In genomic region chr8:84832034-84832717, GRCm38 (mm10) we compare ENCODE assay signal across 8 mouse cellular contexts. TPM values are rescaled to one million over a fixed set of nuclear protein-coding genes. Genes with fewer than 3 reads are reported as not detected.
DNase-seq lines count a peak whose midpoint lies in the region; ATAC-seq lines count a peak whose summit lies in the region.

No protein-coding gene starts in this region.

- 1% methylated on average over 59 of the region's 59 CpGs for WGBS in forebrain, embryonic 11.5 days
- WGBS in heart, embryonic 15.5 days = under 1% methylated on average over 59 of the region's 59 CpGs
- under 1% methylated on average over 59 of the region's 59 CpGs for WGBS in liver, embryonic 15.5 days (ENCODE audit: insufficient replicate concordance)
- 1% methylated on average over 58 of the region's 59 CpGs for WGBS in stomach, embryonic 15.5 days

- DNase-seq in CD8-positive naive resting alpha-beta T cell, adult 2 months (ENCODE audit: low read depth in 2 of 2, low spot score in 2 of 2) = peak; percentile 73 to 83
- peak; percentile 77 for DNase-seq in c-Kit-negative CD71-positive TER-119-positive erythroid progenitor cells, embryonic 14.5 days (ENCODE audit: low read depth, low spot score)
- DNase-seq in forebrain, embryonic 11.5 days (ENCODE audit: low spot score) = peak; percentile 91
- DNase-seq in kidney, postnatal 10 days = peak; percentile 89
- peak; percentile 90 for DNase-seq in neural tube, embryonic 10.5 days (ENCODE audit: extremely low spot score, low spot score)

- H3K9me3 ChIP-seq in forebrain, embryonic 11.5 days (ENCODE audit: control insufficient read depth, low read length) = no peaks in the 10 kb centered on the region
- no peaks in the 10 kb centered on the region for H3K9me3 ChIP-seq in heart, embryonic 15.5 days (replicated peaks)
- no peaks in the 10 kb centered on the region for H3K9me3 ChIP-seq in liver, embryonic 15.5 days (replicated peaks)
- H3K9me3 ChIP-seq in stomach, embryonic 15.5 days = no peaks in the 10 kb centered on the region

- peak overlapping the region; percentile 86 for H3K27ac ChIP-seq in forebrain, embryonic 11.5 days (ENCODE audit: low read depth, low read length)
- H3K27ac ChIP-seq in heart, embryonic 15.5 days = peak overlapping the region; percentile 93
- H3K27ac ChIP-seq in liver, embryonic 15.5 days (replicated peaks) = peak overlapping the region; percentile 95
- peak overlapping the region; percentile 96 for H3K27ac ChIP-seq in stomach, embryonic 15.5 days

- peak overlapping the region; percentile 61 for H3K4me2 ChIP-seq in forebrain, embryonic 11.5 days (ENCODE audit: low read depth, low read length, severe bottlenecking)
- peak overlapping the region; percentile 71 for H3K4me2 ChIP-seq in heart, embryonic 15.5 days
- peak overlapping the region; percentile 85 for H3K4me2 ChIP-seq in liver, embryonic 15.5 days
- peak overlapping the region; percentile 61 for H3K4me2 ChIP-seq in stomach, embryonic 15.5 days

- no peaks in the 10 kb centered on the region for H3K27me3 ChIP-seq in forebrain, embryonic 11.5 days (ENCODE audit: control insufficient read depth, insufficient read depth, low read length)
- H3K27me3 ChIP-seq in heart, embryonic 15.5 days = no peaks in the 10 kb centered on the region
- no peaks in the 10 kb centered on the region for H3K27me3 ChIP-seq in liver, embryonic 15.5 days
- H3K27me3 ChIP-seq in stomach, embryonic 15.5 days (replicated peaks) = no peaks in the 10 kb centered on the region

- peak overlapping the region; percentile 94 for H3K4me3 ChIP-seq in forebrain, embryonic 11.5 days (ENCODE audit: low read depth, low read length)
- H3K4me3 ChIP-seq in heart, embryonic 15.5 days = peak overlapping the region; percentile 91
- peak overlapping the region; percentile 92 for H3K4me3 ChIP-seq in liver, embryonic 15.5 days (replicated peaks)
- peak overlapping the region; percentile 99 for H3K4me3 ChIP-seq in stomach, embryonic 15.5 days (replicated peaks)

- H3K4me1 ChIP-seq in forebrain, embryonic 11.5 days (replicated peaks; ENCODE audit: control insufficient read depth, insufficient read depth, low read length) = peaks cover 2% of the 10 kb centered on the region; the same call in 1 of the 2 replicates
- peaks cover 37% of the 10 kb centered on the region for H3K4me1 ChIP-seq in heart, embryonic 15.5 days (replicated peaks)
- H3K4me1 ChIP-seq in liver, embryonic 15.5 days (replicated peaks) = peaks cover 65% of the 10 kb centered on the region
- peaks cover 16% of the 10 kb centered on the region for H3K4me1 ChIP-seq in stomach, embryonic 15.5 days

- H3K36me3 ChIP-seq in forebrain, embryonic 11.5 days (ENCODE audit: control insufficient read depth, insufficient read depth, low read length) = peaks cover 9% of the 10 kb centered on the region; the same call in 1 of the 2 replicates
- peaks cover 35% of the 10 kb centered on the region for H3K36me3 ChIP-seq in heart, embryonic 15.5 days
- peaks cover 39% of the 10 kb centered on the region for H3K36me3 ChIP-seq in liver, embryonic 15.5 days (replicated peaks)
- H3K36me3 ChIP-seq in stomach, embryonic 15.5 days = peaks cover 30% of the 10 kb centered on the region

- peak; percentile 80 for ATAC-seq in forebrain, embryonic 11.5 days (replicated peaks; ENCODE audit: low FRiP score)
- ATAC-seq in heart, embryonic 15.5 days (replicated peaks; ENCODE audit: insufficient number of reproducible peaks, insufficient read depth, low FRiP score, low read depth) = peak; percentile 59
- ATAC-seq in liver, embryonic 15.5 days (ENCODE audit: insufficient read depth) = peak; percentile 85
- ATAC-seq in stomach, embryonic 15.5 days (ENCODE audit: insufficient read depth, low FRiP score, low read depth) = peak; percentile 72

- H3K9ac ChIP-seq in forebrain, embryonic 11.5 days (ENCODE audit: low read length) = peak overlapping the region; percentile 99
- peak overlapping the region; percentile 92 for H3K9ac ChIP-seq in heart, embryonic 15.5 days
- H3K9ac ChIP-seq in liver, embryonic 15.5 days = peak overlapping the region; percentile 97
- peak overlapping the region; percentile 95 for H3K9ac ChIP-seq in stomach, embryonic 15.5 days

RNA-seq across cellular contexts. Expression of gene Gadd45gip1, which starts 0.9 kb away (rescaled TPM):
- 41.0 and 44.3 TPM in 2 replicates for polyA plus RNA-seq in forebrain, embryonic 11.5 days (2014; fragmentation: Nextera tagmentation; extraction: Ambion mirVana)
- 45.3 and 46.5 TPM in 2 replicates for polyA plus RNA-seq in heart, embryonic 15.5 days (2015; fragmentation: Nextera tagmentation; extraction: Ambion mirVana)
- polyA plus RNA-seq in liver, embryonic 15.5 days (2015; fragmentation: Nextera tagmentation; extraction: Ambion mirVana) = 42.4 and 44.9 TPM in 2 replicates
- 52.7 and 54.5 TPM in 2 replicates for polyA plus RNA-seq in stomach, embryonic 15.5 days (2015; fragmentation: Nextera tagmentation; extraction: Ambion mirVana)

RNA-seq across cellular contexts. Expression of gene Rad23a, which starts 8.3 kb away (rescaled TPM):
- 102 and 110 TPM in 2 replicates for polyA plus RNA-seq in forebrain, embryonic 11.5 days (2014; fragmentation: Nextera tagmentation; extraction: Ambion mirVana)
- polyA plus RNA-seq in heart, embryonic 15.5 days (2015; fragmentation: Nextera tagmentation; extraction: Ambion mirVana) = 107 and 123 TPM in 2 replicates
- 293 and 323 TPM in 2 replicates for polyA plus RNA-seq in liver, embryonic 15.5 days (2015; fragmentation: Nextera tagmentation; extraction: Ambion mirVana)
- polyA plus RNA-seq in stomach, embryonic 15.5 days (2015; fragmentation: Nextera tagmentation; extraction: Ambion mirVana) = 115 and 130 TPM in 2 replicates

RNA-seq across cellular contexts. Expression of gene Dand5, which starts 9.6 kb away (rescaled TPM):
- 5.5 and 6.4 TPM in 2 replicates for polyA plus RNA-seq in forebrain, embryonic 11.5 days (2014; fragmentation: Nextera tagmentation; extraction: Ambion mirVana)
- 5.8 and 6.4 TPM in 2 replicates for polyA plus RNA-seq in heart, embryonic 15.5 days (2015; fragmentation: Nextera tagmentation; extraction: Ambion mirVana)
- 2.9 and 3.4 TPM in 2 replicates for polyA plus RNA-seq in liver, embryonic 15.5 days (2015; fragmentation: Nextera tagmentation; extraction: Ambion mirVana)
- 6.3 and 6.9 TPM in 2 replicates for polyA plus RNA-seq in stomach, embryonic 15.5 days (2015; fragmentation: Nextera tagmentation; extraction: Ambion mirVana)

RNA-seq across cellular contexts. Expression of gene Calr, which starts 14.6 kb away (rescaled TPM):
- 722 and 731 TPM in 2 replicates for polyA plus RNA-seq in forebrain, embryonic 11.5 days (2014; fragmentation: Nextera tagmentation; extraction: Ambion mirVana)
- 525 and 658 TPM in 2 replicates for polyA plus RNA-seq in heart, embryonic 15.5 days (2015; fragmentation: Nextera tagmentation; extraction: Ambion mirVana)
- polyA plus RNA-seq in liver, embryonic 15.5 days (2015; fragmentation: Nextera tagmentation; extraction: Ambion mirVana) = 471 and 504 TPM in 2 replicates
- 938 and 1,051 TPM in 2 replicates for polyA plus RNA-seq in stomach, embryonic 15.5 days (2015; fragmentation: Nextera tagmentation; extraction: Ambion mirVana)

RNA-seq across cellular contexts. Expression of gene Farsa, which starts 24.6 kb away (rescaled TPM):
- polyA plus RNA-seq in forebrain, embryonic 11.5 days (2014; fragmentation: Nextera tagmentation; extraction: Ambion mirVana) = 112 and 120 TPM in 2 replicates
- 44.5 and 62.5 TPM in 2 replicates for polyA plus RNA-seq in heart, embryonic 15.5 days (2015; fragmentation: Nextera tagmentation; extraction: Ambion mirVana)
- 58.8 and 61.9 TPM in 2 replicates for polyA plus RNA-seq in liver, embryonic 15.5 days (2015; fragmentation: Nextera tagmentation; extraction: Ambion mirVana)
- 89.5 and 90.1 TPM in 2 replicates for polyA plus RNA-seq in stomach, embryonic 15.5 days (2015; fragmentation: Nextera tagmentation; extraction: Ambion mirVana)

Comparison
In these comparisons a context has a peak if more than half of its experiments do, and no peak if none do; other contexts are left out.
1. Peak in every context shown above with its lines: DNase-seq, ATAC-seq, H3K4me3 ChIP-seq and H3K27ac ChIP-seq.